Mouse (Mus musculus) midbrain, postnatal 0 days (tissue): ENCODE measurements around the gene Tiam1. TPM values are rescaled to one million over a fixed set of nuclear protein-coding genes. Genes with fewer than 3 reads are reported as not detected.
A peak's percentile ranks its signal among the peaks of the same experiment; 100 is the strongest.

Source experiments
- ATAC-seq: fragments of 200-750 bp; cut with Nextera tagmentation; 2 replicates; pipeline ENCODE4 v1.8.0; 2017; ENCODE audit warnings: moderate number of reproducible peaks, mild to moderate bottlenecking, moderate TSS enrichment, moderate library complexity; ENCODE audit not compliant: low FRiP score
- DNase-seq: peaks from one replicate; pipeline ENCODE4 v3.0.0-alpha.2; 2015; ENCODE audit warnings: low spot score
- H3K27ac ChIP-seq: fragments of 300-500 bp; sonication (generic); 2 replicates; pipeline ENCODE4 v1.5.1; 2014; ENCODE audit warnings: low read depth, mild to moderate bottlenecking, low read length, mixed read lengths
- H3K27me3 ChIP-seq: fragments of 300-500 bp; sonication (generic); 2 replicates; pipeline ENCODE4 v1.6.1; 2014; ENCODE audit warnings: low read length, control low read depth, mixed read lengths; ENCODE audit not compliant: insufficient read depth
- H3K36me3 ChIP-seq: fragments of 300-500 bp; sonication (generic); 2 replicates; pipeline ENCODE4 v1.6.1; 2014; ENCODE audit warnings: low read length, control low read depth, mixed read lengths; ENCODE audit not compliant: insufficient read depth
- H3K4me1 ChIP-seq: fragments of 300-500 bp; sonication (generic); 2 replicates; pipeline ENCODE4 v1.6.1; 2014; ENCODE audit warnings: mild to moderate bottlenecking, control low read depth, antibody characterized with exemption, low read length, mixed read lengths; ENCODE audit not compliant: insufficient read depth
- H3K4me2 ChIP-seq: fragments of 300-500 bp; sonication (generic); 2 replicates; pipeline ENCODE4 v1.6.1; 2014; ENCODE audit warnings: low read depth, mild to moderate bottlenecking, low read length, mixed read lengths; ENCODE audit not compliant: poor library complexity, severe bottlenecking
- H3K4me3 ChIP-seq: fragments of 300-500 bp; sonication (generic); 2 replicates; pipeline ENCODE4 v1.5.1; 2014; ENCODE audit warnings: low read depth, mild to moderate bottlenecking, low read length, moderate library complexity
- H3K9ac ChIP-seq: fragments of 300-500 bp; sonication (generic); replicated peaks from 2 replicates; pipeline ENCODE4 v1.6.1; 2014; ENCODE audit warnings: mild to moderate bottlenecking, low read length, moderate library complexity, mixed read lengths; ENCODE audit not compliant: poor library complexity, severe bottlenecking
- H3K9me3 ChIP-seq: fragments of 300-500 bp; sonication (generic); 2 replicates; pipeline ENCODE4 v1.6.1; 2016; ENCODE audit warnings: low read length, control low read depth
- CTCF ChIP-seq: IDR thresholded peaks from 2 replicates; pipeline ENCODE4 v1.5.1; 2016; ENCODE audit warnings: antibody characterized with exemption, mild to moderate bottlenecking
- WGBS: fragments of 180-500 bp; shearing (Covaris S2); extraction: QIAGEN DNeasy Blood & Tissue Kit; methylation state at CpG from one replicate; pipeline ENCODE4 v1.1.7; 2014; 5-methylcytosine and 5-hydroxymethylcytosine counted together
- polyA plus RNA-seq: library from polyadenylated mRNA; unstranded; fragments of >200 nt; fragmentation: Nextera tagmentation; extraction: Ambion mirVana; gene quantifications from 2 replicates; pipeline ENCODE4 v1.2.1, GENCODE M21; 2015
- total RNA-seq: library from RNA; depleted of rRNA; stranded (reverse); fragments of >200 nt; gene quantifications from 2 replicates; pipeline ENCODE4 v1.2.3, GENCODE M21; 2014

The Tiam1 gene
- total and polyA plus RNA-seq, 2 experiments from 2014 or later: 17.6 to 26.9 TPM

DNA sequence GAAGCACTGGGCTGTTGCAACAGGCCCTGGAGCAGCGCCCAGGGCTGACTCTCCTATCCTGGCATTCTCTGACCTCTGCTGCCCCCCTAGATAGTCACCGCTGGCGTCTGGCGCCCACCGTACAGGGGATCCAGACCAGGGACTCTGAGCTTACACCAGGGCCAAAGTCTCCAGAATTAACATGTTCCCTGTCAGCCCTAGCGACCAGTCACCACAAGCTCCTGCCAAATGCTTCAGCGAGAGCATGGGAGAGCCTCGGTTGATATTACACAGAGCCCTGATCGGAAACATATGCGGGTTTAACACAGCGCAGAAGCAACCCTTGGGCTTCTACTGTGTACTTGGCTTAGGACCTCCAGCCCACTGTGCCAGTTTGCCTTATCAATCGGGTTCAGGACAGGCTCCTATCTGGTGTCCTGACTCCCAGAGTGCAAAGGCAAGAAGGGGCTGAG is 151.8 kb downstream of the Tiam1 start:
- no peak overlapping the region for H3K4me2 ChIP-seq
- H3K4me1 ChIP-seq: no peaks in the 10 kb centered on the region
- ATAC-seq: no peak
- H3K9me3 ChIP-seq: no peaks in the 10 kb centered on the region
- no peaks in the 10 kb centered on the region for H3K27me3 ChIP-seq
- no peaks in the 10 kb centered on the region for H3K36me3 ChIP-seq
- H3K27ac ChIP-seq: no peak overlapping the region
- no peak overlapping the region for H3K9ac ChIP-seq
- H3K4me3 ChIP-seq: no peak overlapping the region
- no peak for DNase-seq
- 78% methylated on average over 12 of the region's 12 CpGs for WGBS
- TF ChIP-seq CTCF: no peak

DNA sequence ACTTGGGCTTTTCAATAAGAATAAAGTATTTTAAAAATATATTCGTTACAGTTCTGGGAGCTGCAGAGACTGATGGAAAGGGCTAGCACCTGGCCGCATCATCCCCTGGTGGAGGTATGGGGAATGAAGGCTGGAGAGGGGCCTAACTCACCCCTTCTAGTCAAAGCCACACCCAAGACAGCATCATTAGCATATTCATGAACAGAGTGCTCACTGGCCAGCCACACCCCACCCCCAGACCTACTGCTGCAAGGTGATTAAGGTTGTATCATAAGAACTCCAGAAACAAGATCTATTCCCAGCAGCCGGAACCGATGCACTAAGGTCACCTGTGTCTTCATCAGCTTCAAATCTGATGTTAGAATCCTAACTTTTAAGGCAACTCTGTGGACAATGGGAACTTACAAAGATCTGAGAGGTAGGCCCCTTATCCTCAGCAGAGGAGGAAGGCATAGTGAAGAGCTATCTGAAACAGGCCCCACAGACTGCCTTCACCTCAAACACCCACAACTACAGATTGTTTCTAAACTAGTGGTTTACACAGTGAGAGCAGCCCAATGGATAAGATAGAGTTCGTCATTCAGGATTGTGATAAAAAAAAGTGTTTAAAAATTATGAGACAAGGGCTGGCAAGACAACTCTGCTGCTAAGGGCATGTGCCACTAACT is 153.1 kb downstream of the Tiam1 start:
- no peaks in the 10 kb centered on the region for H3K9me3 ChIP-seq
- no peak overlapping the region for H3K9ac ChIP-seq
- H3K4me3 ChIP-seq: no peak overlapping the region
- no peaks in the 10 kb centered on the region for H3K4me1 ChIP-seq
- no peak for TF ChIP-seq CTCF
- H3K27me3 ChIP-seq: no peaks in the 10 kb centered on the region
- ATAC-seq (no peak), DNase-seq (no peak)
- no peak overlapping the region for H3K4me2 ChIP-seq
- no peaks in the 10 kb centered on the region for H3K36me3 ChIP-seq
- WGBS: 91% methylated on average over 5 of the region's 5 CpGs
- no peak overlapping the region for H3K27ac ChIP-seq

DNA sequence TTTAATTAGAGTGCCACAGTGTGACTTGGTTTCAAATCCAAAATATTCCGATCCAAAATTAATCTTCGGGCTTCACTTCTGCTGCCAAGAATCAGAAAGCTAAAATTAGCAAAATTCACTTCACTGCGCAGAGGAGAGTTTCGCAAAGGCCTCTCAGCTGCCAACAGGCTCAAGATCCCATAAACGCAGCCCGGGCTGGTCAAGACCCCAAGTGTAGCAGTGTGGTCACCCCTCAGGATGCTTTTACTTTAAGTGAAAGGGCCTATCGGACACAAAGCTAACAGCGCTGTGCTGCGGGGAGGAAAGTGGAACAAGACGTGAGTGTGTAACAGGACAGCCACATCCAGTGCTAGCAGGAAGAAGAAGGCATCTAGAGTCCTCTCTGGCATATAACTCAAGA is 153.8 kb downstream of the Tiam1 start:
- 0 out of 2 replicates have a peak overlapping the region, but pooled peaks have one; percentile 32 for H3K27ac ChIP-seq
- H3K36me3 ChIP-seq: no peaks in the 10 kb centered on the region
- H3K9me3 ChIP-seq: no peaks in the 10 kb centered on the region
- H3K4me1 ChIP-seq: no peaks in the 10 kb centered on the region
- no peak overlapping the region for H3K4me3 ChIP-seq
- no peak for TF ChIP-seq CTCF
- no peak overlapping the region for H3K4me2 ChIP-seq
- H3K9ac ChIP-seq: no peak overlapping the region
- WGBS: 77% methylated on average over 10 of the region's 10 CpGs
- ATAC-seq (no peak), DNase-seq (no peak)
- H3K27me3 ChIP-seq: no peaks in the 10 kb centered on the region

DNA sequence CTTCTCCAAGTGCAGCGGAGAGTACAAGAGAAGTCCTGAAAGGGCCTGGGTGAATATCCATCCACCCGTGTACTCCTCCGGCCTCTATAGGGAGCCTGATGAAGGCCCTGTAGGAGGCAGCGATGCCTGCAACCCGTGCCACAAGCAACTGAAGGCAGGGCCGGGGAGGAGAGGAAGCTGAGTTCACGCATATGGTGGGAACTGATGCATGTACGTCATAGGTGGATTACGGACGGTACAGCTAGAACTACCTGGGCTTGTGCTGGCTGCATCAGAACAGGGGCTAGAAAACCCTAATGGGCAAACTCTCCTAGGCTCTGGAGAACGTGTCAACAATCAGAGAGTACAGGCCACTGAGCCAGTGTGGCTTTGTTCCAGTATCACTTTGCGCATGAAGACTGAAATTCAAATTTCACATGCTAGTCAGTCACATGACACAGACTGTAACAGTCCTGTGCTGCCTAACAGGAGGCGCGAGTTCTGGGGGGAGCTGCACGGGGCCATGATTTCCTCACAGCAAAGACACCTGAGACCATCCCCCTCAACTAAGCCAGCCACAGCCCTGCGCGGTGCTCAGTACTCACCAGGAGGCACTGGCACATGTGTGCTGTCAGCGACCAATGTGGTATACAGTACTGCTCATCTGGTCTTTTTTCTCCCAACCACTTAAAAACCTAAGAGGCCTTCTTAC is 156.8 kb downstream of the Tiam1 start:
- DNase-seq: no peak
- Histone ChIP-seq H3K9ac (no peak overlapping the region), H3K36me3 (no peaks in the 10 kb centered on the region), H3K4me3 (no peak overlapping the region), H3K27me3 (no peaks in the 10 kb centered on the region), H3K4me1 (no peaks in the 10 kb centered on the region), H3K4me2 (no peak overlapping the region), H3K9me3 (no peaks in the 10 kb centered on the region), H3K27ac (no peak overlapping the region)
- 71% methylated on average over 18 of the region's 18 CpGs for WGBS
- no peak for TF ChIP-seq CTCF
- peak; percentile 45 for ATAC-seq

DNA sequence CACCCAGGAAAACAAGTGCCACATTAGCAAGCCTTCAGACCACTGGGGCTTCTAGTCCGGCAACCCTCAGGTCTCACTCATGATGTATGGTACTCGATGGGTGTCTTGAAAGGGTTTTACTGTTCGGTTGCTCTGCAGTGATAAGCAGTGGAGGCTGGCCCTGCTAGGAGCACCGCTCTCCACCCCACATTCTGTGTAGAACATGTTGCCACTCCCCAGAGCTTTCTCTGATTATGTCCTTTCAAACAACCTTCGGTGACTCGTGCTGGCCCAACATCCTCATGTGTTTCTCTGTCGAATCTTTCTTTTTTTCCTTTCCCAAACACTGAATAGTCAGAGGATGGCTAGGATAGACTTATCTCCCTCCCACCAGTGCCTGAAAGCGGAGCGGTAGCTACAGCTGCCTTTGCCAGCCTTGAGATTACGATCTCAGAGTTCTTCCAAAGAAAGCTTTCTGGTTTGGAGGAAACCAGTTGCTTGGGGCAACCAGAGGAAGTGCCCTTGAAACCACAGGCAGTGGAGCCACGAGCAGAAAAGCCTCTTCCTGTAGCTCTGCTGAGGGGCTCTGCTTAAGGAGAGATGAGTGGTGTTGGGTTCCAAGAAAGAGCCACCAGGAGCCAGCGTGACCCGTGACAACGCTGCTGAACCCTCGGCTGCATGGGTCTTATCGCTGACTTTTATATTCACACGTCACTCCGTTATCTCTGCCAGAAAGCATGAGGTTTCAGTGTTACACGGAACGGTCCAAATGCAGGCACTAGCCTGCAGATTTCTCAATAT is 157.7 kb downstream of the Tiam1 start:
- ATAC-seq: no peak

More for the DNA sequence above, 157.7 kb downstream of the Tiam1 start:
- Histone ChIP-seq H3K27ac (no peak overlapping the region), H3K9me3 (no peaks in the 10 kb centered on the region), H3K36me3 (no peaks in the 10 kb centered on the region), H3K9ac (no peak overlapping the region), H3K4me3 (no peak overlapping the region), H3K4me1 (no peaks in the 10 kb centered on the region), H3K27me3 (no peaks in the 10 kb centered on the region), H3K4me2 (no peak overlapping the region)
- 69% methylated on average over 20 of the region's 20 CpGs for WGBS
- no peak for TF ChIP-seq CTCF
- DNase-seq: no peak
